Mouse (Mus musculus): ENCODE measurements around the gene Galp.
A peak's percentile ranks its signal among the peaks of the same experiment; 100 is the strongest.
"Not testable (repeated sequence)": the region's sequence is repeated elsewhere in the genome, so short reads cannot be mapped to it uniquely, and the experiment has no call there.

Gene Galp

DNA sequence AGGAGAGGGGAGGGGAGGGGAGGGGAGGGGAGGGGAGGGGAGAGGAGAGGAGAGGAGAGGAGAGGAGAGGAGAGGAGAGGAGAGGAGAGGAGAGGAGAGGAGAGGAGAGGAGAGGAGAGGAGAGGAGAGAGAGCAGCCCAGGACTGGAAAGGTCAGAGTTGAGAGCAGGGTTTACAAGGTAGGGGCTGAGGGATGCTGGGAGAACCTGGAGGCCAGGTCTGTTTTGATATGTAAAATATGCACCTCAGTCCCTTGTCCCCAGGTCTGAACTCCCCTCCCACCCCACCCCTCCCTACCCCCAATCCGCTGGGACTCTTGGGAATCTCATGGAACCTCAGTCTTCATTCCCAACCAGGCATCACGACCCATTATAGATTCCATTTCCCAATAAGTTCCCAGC is 63.1 kb downstream of the Galp start:
- not testable (repeated sequence) for DNase-seq

DNA sequence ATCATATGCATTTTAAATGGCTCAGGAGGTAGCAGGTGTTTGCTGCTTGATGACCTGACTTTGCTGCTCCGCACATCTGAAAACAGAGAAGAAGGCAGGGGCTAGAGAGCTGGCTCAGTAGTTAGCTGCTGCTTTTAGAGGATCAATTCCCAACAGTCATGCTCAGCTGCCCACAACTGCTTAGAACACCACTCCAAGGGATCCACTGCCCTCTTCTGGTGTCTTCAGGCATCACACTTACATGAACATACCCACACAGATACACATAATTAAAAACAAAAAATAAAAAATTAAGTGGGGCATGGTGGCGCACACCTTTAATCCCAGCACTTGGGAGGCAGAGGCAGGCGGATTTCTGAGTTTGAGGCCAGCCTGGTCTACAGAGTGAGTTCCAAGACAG is 65.2 kb downstream of the Galp start:
- DNase-seq, result no peak

DNA sequence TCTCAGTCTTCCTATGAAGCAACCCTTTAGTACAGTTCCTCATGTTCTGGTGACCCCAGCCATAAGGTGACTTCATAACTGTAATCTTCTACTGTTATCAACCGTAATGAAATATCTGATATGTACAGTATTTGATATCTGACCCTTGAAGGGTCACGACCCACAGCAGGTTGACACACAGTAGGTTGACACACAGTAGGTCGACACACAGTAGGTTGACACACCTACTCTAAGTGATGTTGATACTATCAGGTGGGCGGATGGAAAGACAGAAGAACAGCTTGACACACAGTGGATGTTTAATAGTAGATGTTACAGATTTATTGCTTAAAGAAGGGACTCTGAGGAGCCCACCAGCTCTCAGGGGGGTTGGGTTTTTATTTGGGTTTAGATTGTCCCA is 66.1 kb downstream of the Galp start:
- DNase-seq, result no peak

DNA sequence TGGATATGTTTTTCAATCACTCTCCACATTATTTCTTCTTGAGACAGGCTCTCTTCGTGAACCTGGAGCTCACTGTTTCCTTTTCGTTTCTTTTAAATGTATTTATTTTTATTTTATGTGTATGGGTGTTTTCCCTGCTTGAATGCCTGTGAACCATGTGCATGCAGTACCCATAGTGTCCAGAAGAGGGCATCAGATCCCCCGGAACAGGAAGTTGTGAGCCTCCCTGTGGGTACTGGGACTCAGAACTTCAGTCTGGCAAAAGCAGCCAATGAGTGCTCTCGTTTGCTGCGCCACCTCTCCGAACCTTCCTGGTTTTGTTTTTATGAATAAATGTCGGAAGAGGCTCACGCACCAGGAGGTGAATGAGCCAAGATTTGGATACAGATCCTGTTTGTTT is 68.8 kb downstream of the Galp start:
- peak in 1 of 2 experiments; percentile 40 for DNase-seq
